Mouse (Mus musculus) bone marrow macrophage, adult 2 months (primary cell): ENCODE data around the gene Shmt2. TPM values are rescaled to one million over a fixed set of nuclear protein-coding genes. Genes with fewer than 3 reads are reported as not detected.

Experiments used
- H3K27ac ChIP-seq: 2 replicates; pipeline ENCODE4 v1.5.1; 2012; ENCODE audit warnings: low read depth, low read length; ENCODE audit not compliant: insufficient read depth
- H3K4me1 ChIP-seq: 2 replicates; pipeline ENCODE4 v1.6.1; 2012; ENCODE audit warnings: low read length; ENCODE audit not compliant: control insufficient read depth, insufficient read depth
- H3K4me3 ChIP-seq: 2 replicates; pipeline ENCODE4 v1.5.1; 2012; ENCODE audit warnings: mild to moderate bottlenecking, low read length, moderate library complexity; ENCODE audit not compliant: insufficient read depth
- CTCF ChIP-seq: IDR thresholded peaks from 2 replicates; pipeline ENCODE4 v1.5.1; 2012; ENCODE audit warnings: low read depth, mild to moderate bottlenecking, low read length, moderate library complexity
- POLR2A ChIP-seq: IDR thresholded peaks from 2 replicates; pipeline ENCODE4 v1.6.1; 2012; ENCODE audit warnings: mild to moderate bottlenecking, low read depth, low read length, borderline replicate concordance
- polyA plus RNA-seq: library from polyadenylated mRNA; stranded (reverse); fragments of >200 nt; gene quantifications from 2 replicates; pipeline ENCODE4 v1.2.4, GENCODE M21; 2012; ENCODE audit not compliant: missing spikeins, insufficient read depth, insufficient read length

Shmt2 gene
- polyA plus RNA-seq, 1 experiment: 21.0 TPM

GRCm38 (mm10) chr10:127477301-127477700 lies 44.9 kb downstream of the Shmt2 start:
- Histone ChIP-seq H3K4me1 (peaks cover 15% of the 10 kb centered on the region), H3K4me3 (no peak overlapping the region), H3K27ac (no peak overlapping the region)
- TF ChIP-seq CTCF: no peak

- TF ChIP-seq POLR2A (no peak), CTCF (no peak)
- Histone ChIP-seq H3K4me1 (peaks cover 16% of the 10 kb centered on the region), H3K4me3 (no peak overlapping the region), H3K27ac (no peak overlapping the region)
Observed at GRCm38 (mm10) chr10:127476541-127476940, 45.7 kb downstream of the Shmt2 start.

GRCm38 (mm10) chr10:127475175-127475574 lies 47.1 kb downstream of the Shmt2 start:
- peaks cover 21% of the 10 kb centered on the region for H3K4me1 ChIP-seq
- no peak for TF ChIP-seq POLR2A
- TF ChIP-seq CTCF: no peak
- H3K4me3 ChIP-seq: no peak overlapping the region
- no peak overlapping the region for H3K27ac ChIP-seq

- TF ChIP-seq POLR2A (no peak), CTCF (no peak)
- Histone ChIP-seq H3K27ac (no peak overlapping the region), H3K4me1 (peaks cover 18% of the 10 kb centered on the region), H3K4me3 (no peak overlapping the region)
Observed at GRCm38 (mm10) chr10:127472722-127473121, 49.5 kb downstream of the Shmt2 start.

- Histone ChIP-seq H3K27ac (no peak overlapping the region), H3K4me3 (no peak overlapping the region), H3K4me1 (peaks cover 18% of the 10 kb centered on the region)
- no peak for TF ChIP-seq CTCF
- no peak for TF ChIP-seq POLR2A
Observed at GRCm38 (mm10) chr10:127471281-127471988, 50.8 kb downstream of the Shmt2 start.

Other genes with a start within 250 kb of the Shmt2 start
- 45.8 and 53.4 TPM in 2 replicates for gene Mbd6, start 233.4 kb downstream of the Shmt2 start, polyA plus RNA-seq
- 29.4 and 34.9 TPM in 2 replicates for gene Mars, start 210.7 kb downstream of the Shmt2 start, polyA plus RNA-seq
- 131 and 146 TPM in 2 replicates for gene Arhgap9, start 200.5 kb downstream of the Shmt2 start, polyA plus RNA-seq
- not detected in 2 replicates for gene Gli1, start 180.5 kb downstream of the Shmt2 start, polyA plus RNA-seq
- not detected in 2 replicates for gene Inhbe, start 168.0 kb downstream of the Shmt2 start, polyA plus RNA-seq
- not detected in 2 replicates for gene Inhbc, start 152.0 kb downstream of the Shmt2 start, polyA plus RNA-seq
- 134 and 144 TPM in 2 replicates for gene R3hdm2, start 142.1 kb downstream of the Shmt2 start, polyA plus RNA-seq
- 1.5 and 2.7 TPM in 2 replicates for gene Stac3, start 20.8 kb downstream of the Shmt2 start, polyA plus RNA-seq
- not detected in 2 replicates for gene Ndufa4l2, start 7.5 kb downstream of the Shmt2 start, polyA plus RNA-seq
- gene Nxph4, start 12.1 kb upstream of the Shmt2 start, polyA plus RNA-seq: not detected in 2 replicates
- gene Lrp1, start 98.7 kb upstream of the Shmt2 start, polyA plus RNA-seq: 361 and 418 TPM in 2 replicates
- 128 and 144 TPM in 2 replicates for gene Stat6, start 120.5 kb upstream of the Shmt2 start, polyA plus RNA-seq
- 11.0 and 13.5 TPM in 2 replicates for gene Nemp1, start 144.5 kb upstream of the Shmt2 start, polyA plus RNA-seq
- 21.4 and 25.4 TPM in 2 replicates for gene Nab2, start 146.1 kb upstream of the Shmt2 start, polyA plus RNA-seq
- gene Myo1a, start 182.7 kb upstream of the Shmt2 start, polyA plus RNA-seq: 0.31 TPM in 1 of 2 replicates, not detected in the other
- gene Tac2, start 202.0 kb upstream of the Shmt2 start, polyA plus RNA-seq: not detected in 2 replicates
- 4.4 and 4.6 TPM in 2 replicates for gene Zbtb39, start 217.1 kb upstream of the Shmt2 start, polyA plus RNA-seq
- gene Gpr182, start 229.3 kb upstream of the Shmt2 start, polyA plus RNA-seq: not detected in 2 replicates
- not detected in 2 replicates for gene Rdh1, start 237.3 kb upstream of the Shmt2 start, polyA plus RNA-seq
- not detected in 2 replicates for gene Rdh16f1, start 237.3 kb upstream of the Shmt2 start, polyA plus RNA-seq